Mouse (Mus musculus) splenic B cell, adult 2 months (primary cell): ENCODE measurements around the gene Naa15.

ENCODE experiments used
- DNase-seq: peaks from one replicate; pipeline ENCODE4 v3.0.0-alpha.2; 2011; ENCODE audit warnings: low read depth, low spot score
- H3K27me3 ChIP-seq: 2 replicates; pipeline ENCODE4 v1.6.1; 2012; ENCODE audit warnings: mild to moderate bottlenecking, low read length, moderate library complexity, mixed read lengths; ENCODE audit not compliant: control insufficient read depth, poor library complexity, insufficient read depth, severe bottlenecking
- H3K36me3 ChIP-seq: 2 replicates; pipeline ENCODE4 v1.6.1; 2012; ENCODE audit warnings: mild to moderate bottlenecking, low read length, moderate library complexity, mixed read lengths; ENCODE audit not compliant: control insufficient read depth, poor library complexity, insufficient read depth, severe bottlenecking

Gene Naa15

GRCm38 (mm10) chr3:51495646-51496045, 80.7 kb downstream of the Naa15 start:
- DNase-seq = no peak
- H3K36me3 ChIP-seq = 0 out of 2 replicates have a peak, but pooled peaks cover 4% of the 10 kb centered on the region
- no peaks in the 10 kb centered on the region for H3K27me3 ChIP-seq

- Histone ChIP-seq H3K27me3 (no peaks in the 10 kb centered on the region), H3K36me3 (0 out of 2 replicates have a peak, but pooled peaks cover 4% of the 10 kb centered on the region)
- no peak for DNase-seq
Measured at GRCm38 (mm10) chr3:51497978-51498377, 83.0 kb downstream of the Naa15 start.

DNA sequence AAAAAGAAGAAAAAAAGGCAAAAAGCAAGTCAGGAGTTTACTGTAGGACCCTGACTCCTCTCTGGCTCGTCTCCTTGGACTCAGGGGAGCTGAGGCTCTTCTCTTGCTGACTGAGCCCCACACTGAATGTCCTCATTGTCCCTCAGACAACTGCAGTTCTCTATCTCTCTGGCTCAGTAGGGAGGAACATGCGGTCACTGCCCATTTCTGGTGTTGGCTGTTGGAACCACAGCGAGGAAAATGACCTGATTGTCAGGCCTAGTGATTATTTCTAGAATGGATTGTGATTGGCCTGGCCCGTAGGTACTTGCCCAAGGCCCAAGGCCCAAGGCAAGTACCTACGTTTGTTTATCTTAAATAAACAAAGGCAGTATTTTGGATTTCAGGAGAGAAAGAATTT, 83.7 kb downstream of the Naa15 start:
- 0 out of 2 replicates have a peak, but pooled peaks cover 3% of the 10 kb centered on the region for H3K36me3 ChIP-seq
- no peaks in the 10 kb centered on the region for H3K27me3 ChIP-seq
- no peak for DNase-seq

- DNase-seq = no peak
- Histone ChIP-seq H3K36me3 (no peaks in the 10 kb centered on the region), H3K27me3 (no peaks in the 10 kb centered on the region)
Measured at GRCm38 (mm10) chr3:51499876-51500275, 84.9 kb downstream of the Naa15 start.

DNA sequence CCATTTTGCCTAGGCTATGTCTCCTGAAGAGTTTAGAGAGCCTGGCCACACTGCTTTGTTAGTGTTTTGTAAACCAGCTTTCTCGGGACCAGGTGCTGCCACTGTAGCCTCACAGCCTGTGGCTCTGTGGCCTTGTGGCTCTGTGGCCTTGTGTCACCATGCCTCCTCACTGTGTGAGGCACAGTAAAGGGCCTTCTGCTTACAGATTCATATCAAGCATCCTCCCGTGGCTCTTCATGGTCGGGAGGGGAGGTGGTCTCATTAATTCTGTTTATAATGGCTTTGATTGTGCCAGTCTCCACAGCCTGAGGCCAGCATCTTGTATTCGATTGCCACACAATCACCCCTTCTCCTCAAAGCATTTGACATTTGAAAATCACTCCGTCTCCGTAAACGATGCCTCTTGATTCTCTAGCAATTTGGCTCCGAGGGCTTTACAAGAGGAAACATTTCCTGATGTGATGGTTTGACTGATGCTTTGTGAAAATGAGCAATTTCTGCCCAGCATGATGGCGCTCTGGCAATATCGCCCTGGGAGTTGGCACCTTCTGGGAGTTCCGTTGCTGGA, 89.5 kb downstream of the Naa15 start:
- DNase-seq = no peak
- Histone ChIP-seq H3K27me3 (no peaks in the 10 kb centered on the region), H3K36me3 (no peaks in the 10 kb centered on the region)

DNA sequence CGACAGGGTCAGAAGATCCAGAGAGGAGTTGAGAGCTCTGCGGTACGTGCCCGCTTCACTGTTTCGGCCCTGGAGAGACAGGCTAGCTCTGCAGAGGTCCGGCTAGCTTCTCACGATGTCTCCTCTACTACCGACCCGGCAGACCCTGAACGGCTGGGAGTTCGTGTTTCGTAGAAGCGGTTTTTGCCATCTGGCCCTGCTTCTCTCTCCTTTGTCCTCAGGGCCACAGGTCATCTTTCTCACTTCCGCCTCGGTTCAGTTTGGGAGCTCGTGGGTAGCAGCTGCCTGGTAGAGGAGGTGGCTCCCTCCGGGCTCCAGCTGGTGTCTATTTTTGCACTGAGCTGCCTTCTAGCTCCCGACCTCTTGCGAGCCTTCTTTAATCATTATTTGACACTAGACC, 90.5 kb downstream of the Naa15 start:
- DNase-seq = no peak
- Histone ChIP-seq H3K27me3 (no peaks in the 10 kb centered on the region), H3K36me3 (no peaks in the 10 kb centered on the region)

- DNase-seq = peak; percentile 76
- Histone ChIP-seq H3K36me3 (no peaks in the 10 kb centered on the region), H3K27me3 (no peaks in the 10 kb centered on the region)
Measured at GRCm38 (mm10) chr3:51510903-51511302, 96.0 kb downstream of the Naa15 start.

GRCm38 (mm10) chr3:51511983-51512382, 97.0 kb downstream of the Naa15 start:
- no peak for DNase-seq
- no peaks in the 10 kb centered on the region for H3K27me3 ChIP-seq
- no peaks in the 10 kb centered on the region for H3K36me3 ChIP-seq

- no peak for DNase-seq
- H3K27me3 ChIP-seq = no peaks in the 10 kb centered on the region
Measured at GRCm38 (mm10) chr3:51517467-51517866, 102.5 kb downstream of the Naa15 start.

DNA sequence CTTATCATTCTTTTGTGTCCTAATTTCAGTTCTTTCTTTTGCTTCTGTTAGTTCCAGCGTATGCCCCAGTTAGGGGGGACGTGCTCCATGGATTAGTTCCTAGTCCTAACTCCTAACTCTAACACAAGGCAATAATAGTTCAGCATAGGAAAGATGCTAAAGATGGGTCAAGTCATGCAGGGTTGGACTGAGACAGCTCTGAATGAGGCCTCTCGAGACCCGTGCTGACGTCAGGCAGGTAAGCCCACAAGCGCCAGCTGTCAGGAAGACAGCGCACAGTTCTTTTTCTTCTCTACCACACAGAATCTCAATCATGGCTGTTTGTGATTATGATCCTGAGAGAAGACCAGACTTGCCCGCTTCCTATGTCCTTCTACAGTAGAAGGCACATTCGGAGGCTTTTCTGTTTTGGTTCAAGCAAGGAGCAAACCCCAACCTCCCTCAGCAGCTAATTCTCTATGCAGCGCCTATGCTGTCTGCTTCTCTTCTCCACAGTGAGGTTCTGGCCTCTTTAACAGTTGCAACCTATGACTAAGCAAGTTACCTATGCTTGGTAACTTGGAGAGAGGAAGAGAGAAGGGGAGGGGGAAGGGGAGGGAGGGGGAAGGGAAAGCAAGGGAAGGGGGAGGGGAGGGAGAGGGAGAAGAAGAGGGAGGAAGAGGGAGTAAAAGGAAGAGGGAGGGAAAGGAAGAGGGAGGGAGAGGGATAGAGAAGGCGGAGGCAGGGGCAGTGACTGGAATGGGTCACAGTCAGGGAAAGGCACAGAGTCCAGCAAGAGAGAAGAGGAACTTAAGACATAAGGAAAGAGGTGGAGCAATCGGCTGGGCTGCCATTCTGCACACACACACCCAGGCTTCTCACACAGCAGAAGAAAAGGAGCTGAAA, 103.2 kb downstream of the Naa15 start:
- Histone ChIP-seq H3K27me3 (no peaks in the 10 kb centered on the region), H3K36me3 (peaks cover 11% of the 10 kb centered on the region)
- DNase-seq = no peak

More at GRCm38 (mm10) chr3:51517467-51517866, 102.5 kb downstream of the Naa15 start:
- peaks cover 11% of the 10 kb centered on the region for H3K36me3 ChIP-seq

- Histone ChIP-seq H3K27me3 (no peaks in the 10 kb centered on the region), H3K36me3 (peaks cover 13% of the 10 kb centered on the region)
- DNase-seq = no peak
Measured at GRCm38 (mm10) chr3:51518763-51519121, 103.8 kb downstream of the Naa15 start.

- DNase-seq = no peak
- Histone ChIP-seq H3K36me3 (peaks cover 13% of the 10 kb centered on the region), H3K27me3 (no peaks in the 10 kb centered on the region)
Measured at GRCm38 (mm10) chr3:51521262-51521661, 106.3 kb downstream of the Naa15 start.

DNA sequence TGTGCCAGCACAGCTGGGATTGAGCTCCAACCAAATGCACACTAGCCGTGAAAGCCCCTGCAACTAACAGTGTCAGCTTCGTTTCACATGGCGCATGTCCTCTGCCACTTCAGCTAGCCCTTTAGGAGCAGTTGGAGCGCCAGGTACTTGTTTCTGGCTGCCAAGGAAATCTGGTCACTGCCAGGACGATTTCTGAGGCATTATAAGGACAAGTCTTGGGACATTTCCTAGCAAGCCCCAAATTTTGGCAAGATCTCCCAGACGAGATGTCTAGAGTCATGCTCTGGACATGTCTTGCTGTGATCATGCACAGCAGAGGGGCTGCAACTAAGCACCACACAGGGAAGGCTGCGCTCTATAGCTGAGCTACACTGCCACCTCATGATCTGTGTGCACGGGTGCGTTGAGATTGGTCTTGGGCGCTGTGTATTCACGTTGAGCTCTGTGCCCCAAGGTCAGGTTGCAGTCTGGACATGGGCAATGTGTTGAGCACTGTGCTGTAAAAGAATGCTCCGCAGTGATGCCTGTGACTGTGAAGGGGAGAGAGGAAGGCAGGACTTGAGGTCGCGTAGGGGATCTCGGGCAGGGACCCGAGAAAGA, 110.3 kb downstream of the Naa15 start:
- no peaks in the 10 kb centered on the region for H3K27me3 ChIP-seq
- DNase-seq = no peak
- H3K36me3 ChIP-seq = peaks cover 8% of the 10 kb centered on the region
